Mouse (Mus musculus) bone marrow, adult 2 months (tissue): ENCODE results near the gene 2210418O10Rik. TPM values are rescaled to one million over a fixed set of nuclear protein-coding genes. Genes with fewer than 3 reads are reported as not detected.
"Not testable (repeated sequence)": the region's sequence is repeated elsewhere in the genome, so short reads cannot be mapped to it uniquely, and the experiment has no call there.

Experiments
- H3K27ac ChIP-seq: fragments of 200-500 bp; 2 replicates; pipeline ENCODE4 v1.5.1; 2012; ENCODE audit warnings: low read depth, mild to moderate bottlenecking, control low read depth, inconsistent platforms, low read length; ENCODE audit not compliant: control insufficient read depth, poor library complexity, insufficient read depth
- H3K4me1 ChIP-seq: fragments of 200-500 bp; 2 replicates; pipeline ENCODE4 v1.6.1; 2011; ENCODE audit warnings: low read length; ENCODE audit not compliant: control insufficient read depth, insufficient read depth
- H3K4me3 ChIP-seq: fragments of 200-500 bp; replicated peaks from 2 replicates; pipeline ENCODE3; 2011; ENCODE audit warnings: mild to moderate bottlenecking, low read depth, low read length, control low read depth; ENCODE audit not compliant: control insufficient read depth
- WGBS: fragments of 180-500 bp; shearing (Covaris S2); methylation state at CpG from one replicate; pipeline ENCODE4 v1.1.7; 2018; 5-methylcytosine and 5-hydroxymethylcytosine counted together
- polyA plus RNA-seq: library from polyadenylated mRNA; stranded (reverse); fragments of >200 nt; gene quantifications from 2 replicates; pipeline ENCODE4 v1.2.4, GENCODE M21; 2011; ENCODE audit warnings: low replicate concordance; ENCODE audit not compliant: missing spikeins, insufficient read depth, insufficient read length

Gene 2210418O10Rik
- polyA plus RNA-seq: 0.67 and 1.6 TPM in 2 replicates

DNA sequence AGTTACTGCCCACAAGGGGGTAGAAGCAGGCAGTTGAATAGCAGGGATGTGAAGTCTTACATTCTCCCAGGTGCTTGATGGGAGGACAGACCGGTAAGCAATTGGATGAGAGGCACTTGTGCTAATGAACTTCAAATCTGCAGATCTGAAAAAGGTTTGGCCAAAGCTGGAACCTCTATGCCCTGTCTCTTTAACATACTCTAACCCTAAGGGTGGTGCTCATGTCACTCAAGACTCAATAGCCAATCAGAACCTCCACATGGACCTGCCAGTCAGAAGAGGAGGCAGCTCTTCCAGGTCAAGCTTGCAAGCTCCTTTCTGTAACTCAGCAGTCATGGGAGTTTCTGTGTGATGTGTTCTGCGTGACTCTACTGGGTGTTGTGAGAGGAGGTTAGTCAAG lies at the start of gene 2210418O10Rik:
Gene 2210418O10Rik (plus strand): TSS at position 301 of the 400 bp plus-strand sequence.
- H3K4me1 ChIP-seq, H3K27ac ChIP-seq, H3K4me3 ChIP-seq: not testable (repeated sequence)
- WGBS: no CpG with 5 or more reads among the region's 2 CpGs

DNA sequence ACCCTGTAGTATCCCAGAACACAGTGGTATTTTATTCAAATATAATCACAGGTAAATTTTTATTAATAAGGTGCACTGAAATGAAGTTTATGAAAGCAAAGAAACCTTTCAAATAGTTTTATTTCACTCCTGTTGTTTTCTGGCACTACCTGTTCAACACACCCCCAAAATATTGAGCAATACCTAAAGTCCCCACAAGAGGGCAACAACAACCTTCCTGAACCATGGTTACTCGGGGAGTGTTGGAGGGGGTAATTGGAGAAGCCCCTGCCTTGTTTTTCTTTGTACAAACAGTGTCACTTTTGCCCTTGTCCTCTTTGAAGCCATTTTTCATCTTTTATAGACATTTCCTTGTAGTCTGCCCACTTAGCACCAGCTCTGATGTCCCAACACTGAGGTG lies 22.1 kb downstream of the 2210418O10Rik start:
- H3K27ac ChIP-seq, H3K4me1 ChIP-seq, H3K4me3 ChIP-seq: not testable (repeated sequence)
- no CpG with 5 or more reads among the region's 1 CpGs for WGBS

Other genes with a start within 250 kb of the 2210418O10Rik start
- not detected in 2 replicates for gene Gm2004, start 76.7 kb upstream of the 2210418O10Rik start, polyA plus RNA-seq
- gene Gm11009, start 92.9 kb downstream of the 2210418O10Rik start, polyA plus RNA-seq: not detected in 2 replicates
- not detected in 2 replicates for gene Gm14435, start 197.0 kb downstream of the 2210418O10Rik start, polyA plus RNA-seq